Mouse (Mus musculus) lung, postnatal 25 days (tissue): ENCODE measurements around the gene Ttc9b.

Experiments used
- DNase-seq: peaks from one replicate; pipeline ENCODE4 v3.0.0; 2022; ENCODE audit warnings: low spot score

The Ttc9b gene

GRCm38 (mm10) chr7:27687836-27688235, 34.1 kb downstream of the Ttc9b start:
- no peak for DNase-seq

DNA sequence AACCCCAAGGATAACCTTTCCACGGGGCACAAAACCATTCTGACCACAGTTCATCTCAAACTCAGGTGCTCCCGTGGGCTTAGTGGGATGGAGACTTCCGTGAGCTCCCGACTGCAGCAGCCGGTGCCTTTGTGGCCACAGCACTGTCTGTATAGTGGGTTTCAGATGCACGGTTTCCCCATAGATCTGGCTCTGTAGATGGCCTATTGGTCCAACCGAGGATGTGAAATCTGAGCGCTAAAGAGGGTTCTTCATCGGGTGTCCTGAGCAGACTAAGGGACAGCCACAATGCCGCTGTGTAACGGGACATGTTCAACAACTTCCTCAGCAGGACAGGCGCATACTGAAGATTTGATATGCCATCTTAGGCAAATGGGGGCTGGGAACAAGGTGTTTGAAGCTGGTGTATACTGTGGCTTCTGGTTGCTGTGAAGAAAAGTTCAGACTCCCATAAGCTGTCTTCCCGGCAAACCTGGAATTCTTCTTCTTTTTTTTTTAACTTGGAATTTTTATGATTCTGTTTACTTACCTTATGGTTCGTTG, 34.6 kb downstream of the Ttc9b start:
- DNase-seq, result no peak

DNA sequence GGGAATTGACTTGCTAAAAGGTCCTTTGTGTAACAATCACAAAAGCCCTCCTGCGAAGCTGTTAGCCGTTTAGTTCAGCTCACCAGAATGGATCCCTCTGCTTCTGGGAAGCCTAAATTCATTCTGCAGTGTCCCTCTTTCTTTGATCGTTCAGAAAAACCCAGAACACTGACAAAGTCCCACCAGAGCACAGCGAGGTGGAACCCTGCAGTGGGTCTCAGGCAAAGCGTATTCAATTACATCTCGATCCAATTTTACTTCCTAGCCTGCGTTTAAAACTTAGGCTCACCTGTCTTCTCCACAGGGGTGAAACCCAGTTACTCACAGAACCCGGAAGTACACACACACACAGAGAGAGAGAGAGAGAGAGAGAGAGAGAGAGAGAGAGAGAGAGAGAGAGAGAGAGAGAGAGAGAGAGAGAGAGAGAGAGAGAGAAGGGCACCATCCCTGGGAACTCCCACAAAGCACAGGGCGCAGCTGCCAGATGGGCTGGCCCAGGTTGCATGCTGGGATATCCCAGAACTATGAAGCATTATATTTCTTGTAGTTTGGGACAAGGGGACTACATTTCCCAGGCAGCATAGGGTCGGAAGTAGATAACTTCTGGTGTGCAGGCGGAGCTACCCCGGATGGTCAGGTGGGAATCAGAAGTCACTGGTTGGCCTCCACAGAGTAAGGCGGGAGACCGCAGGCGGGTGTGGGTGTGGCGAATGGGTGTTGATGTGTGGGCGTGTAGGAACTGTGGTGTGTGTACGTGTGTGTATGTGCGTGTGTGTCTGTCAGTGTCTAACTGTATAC, 35.3 kb downstream of the Ttc9b start, which contains the start of gene Zfp607b:
TSS of gene Zfp607b (plus strand) at position 526 of the 798 bp plus-strand sequence.
- peak; percentile 98 for DNase-seq

DNA sequence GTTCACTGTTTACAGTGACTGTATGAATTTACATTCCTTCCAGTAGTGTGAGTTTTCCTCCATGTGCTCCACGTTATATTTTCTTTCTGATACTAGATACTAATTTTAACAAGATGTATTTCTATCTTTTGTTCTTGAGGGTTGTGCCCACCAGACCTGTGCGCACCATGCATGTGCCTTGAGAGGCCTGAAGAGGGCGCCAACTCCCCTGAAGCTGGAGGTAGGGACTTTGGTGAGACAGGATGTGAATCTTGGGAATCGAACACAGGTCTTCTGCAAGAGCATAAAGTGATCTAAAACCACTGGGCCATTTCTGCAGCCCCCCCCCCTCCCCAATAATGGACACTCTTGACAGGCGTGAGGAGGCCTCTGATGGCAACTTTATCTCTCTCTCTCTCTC, 37.4 kb downstream of the Ttc9b start:
- DNase-seq, result peak; percentile 7

DNA sequence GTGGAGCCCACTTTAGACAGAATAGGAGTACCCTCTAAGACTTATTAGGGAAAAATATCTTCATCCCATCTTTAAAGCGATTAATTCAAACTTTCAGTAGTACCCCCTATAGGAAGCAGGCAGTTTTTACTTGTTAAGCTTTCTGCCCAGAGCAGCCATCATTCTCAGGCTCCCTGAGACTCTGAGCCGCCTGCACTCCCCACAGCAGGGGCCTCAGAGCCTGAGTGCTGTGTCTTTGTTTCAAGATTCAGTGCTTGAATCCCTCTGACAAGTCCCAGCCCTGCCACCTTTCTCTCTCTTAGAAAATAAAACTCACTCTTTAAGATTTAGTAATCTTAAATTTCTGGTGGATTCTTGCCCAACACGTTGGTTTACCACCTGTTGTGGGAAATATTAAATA, 43.0 kb downstream of the Ttc9b start:
- no peak for DNase-seq
